Mouse (Mus musculus) CH12.LX (cell line): ENCODE measurements around the gene BC107364.
"Not testable (repeated sequence)": the region's sequence is repeated elsewhere in the genome, so short reads cannot be mapped to it uniquely, and the experiment has no call there.

Source experiments
- CTCF ChIP-seq, 2 experiments: IDR thresholded peaks in 1 of 2; conservative IDR thresholded peaks in 1 of 2; 2 replicates each; pipeline ENCODE4 v1.5.1; 2011 to 2012; ENCODE audit warnings: low read depth in 2 of 2, low read length in 2 of 2, improper control_type of control experiment in 1 of 2, inconsistent platforms in 1 of 2, mild to moderate bottlenecking in 1 of 2, moderate library complexity in 1 of 2
- NELFE ChIP-seq: IDR thresholded peaks from 2 replicates; pipeline ENCODE4 v1.6.1; 2011; ENCODE audit warnings: low read depth, low read length, improper control_type of control experiment
- POLR2A ChIP-seq: IDR thresholded peaks from 2 replicates; pipeline ENCODE4 v1.6.1; 2011; ENCODE audit warnings: low read depth, mild to moderate bottlenecking, improper control_type of control experiment, low read length
- TCF12 ChIP-seq: IDR thresholded peaks from 2 replicates; pipeline ENCODE4 v1.6.1; 2014; ENCODE audit warnings: low read depth, mild to moderate bottlenecking, inconsistent platforms, low read length, improper control_type of control experiment

GRCm38 (mm10) chr3:96460568-96460870, 8.4 kb upstream of the BC107364 start:
- not testable (repeated sequence) for TF ChIP-seq NELFE; CTCF (conservative IDR thresholded peaks at IDR 0.05 in 1 of 2, IDR thresholded peaks at IDR 0.05 in 1 of 2; ENCODE audit: low read depth in 2 of 2, low read length in 2 of 2); TCF12; POLR2A
